Mouse (Mus musculus) layer of hippocampus, adult 8-10 months (tissue): ENCODE measurements around the gene 1500009L16Rik. TPM values are rescaled to one million over a fixed set of nuclear protein-coding genes. Genes with fewer than 3 reads are reported as not detected.

ENCODE experiments used
- DNase-seq, 2 experiments: peaks; one replicate each; pipeline ENCODE4 v3.0.0; 2022; ENCODE audit warnings: low spot score in 2 of 2
- total RNA-seq, 4 experiments: library from RNA; stranded (reverse); gene quantifications; 2 replicates each; pipeline ENCODE4 v1.2.4; 2022

The 1500009L16Rik gene
- total RNA-seq, 4 experiments from 2014 or later, result 20.7 to 28.2 (median 21.5) TPM

- peak in 1 of 2 experiments; percentile 10 for DNase-seq
Observed at GRCm38 (mm10) chr10:83758732-83759131, 36.1 kb downstream of the 1500009L16Rik start.

- no peak for DNase-seq
Observed at GRCm38 (mm10) chr10:83760535-83760934, 37.9 kb downstream of the 1500009L16Rik start.

GRCm38 (mm10) chr10:83763891-83764290 is 41.2 kb downstream of the 1500009L16Rik start:
- no peak for DNase-seq

GRCm38 (mm10) chr10:83766882-83767281 is 44.2 kb downstream of the 1500009L16Rik start:
- no peak for DNase-seq

GRCm38 (mm10) chr10:83776272-83776878 is 53.7 kb downstream of the 1500009L16Rik start:
- DNase-seq, result peak; percentile 41 to 72

GRCm38 (mm10) chr10:83777253-83777652 is 54.6 kb downstream of the 1500009L16Rik start:
- no peak for DNase-seq

GRCm38 (mm10) chr10:83781854-83782253 is 59.2 kb downstream of the 1500009L16Rik start:
- DNase-seq, result no peak

- DNase-seq, result no peak
Observed at GRCm38 (mm10) chr10:83782371-83783120, 59.9 kb downstream of the 1500009L16Rik start.

GRCm38 (mm10) chr10:83785003-83785402 is 62.3 kb downstream of the 1500009L16Rik start:
- peak in 1 of 2 experiments; percentile 33 for DNase-seq

GRCm38 (mm10) chr10:83785627-83786392 is 63.1 kb downstream of the 1500009L16Rik start:
- DNase-seq, result no peak

- DNase-seq, result no peak
Observed at GRCm38 (mm10) chr10:83795088-83795487, 72.4 kb downstream of the 1500009L16Rik start.

GRCm38 (mm10) chr10:83795500-83795899 is 72.8 kb downstream of the 1500009L16Rik start:
- no peak for DNase-seq

GRCm38 (mm10) chr10:83804021-83804420 is 81.4 kb downstream of the 1500009L16Rik start:
- DNase-seq, result no peak

GRCm38 (mm10) chr10:83805201-83805718 is 82.6 kb downstream of the 1500009L16Rik start:
- DNase-seq, result no peak

- no peak for DNase-seq
Observed at GRCm38 (mm10) chr10:83807251-83807650, 84.6 kb downstream of the 1500009L16Rik start.

Other genes with a start within 250 kb of the 1500009L16Rik start
- 1 to 10 TPM; 2.5 to 5.5 (median 4.1) TPM for gene Aldh1l2, start 188.7 kb upstream of the 1500009L16Rik start, total RNA-seq
- gene Washc4, start 179.1 kb upstream of the 1500009L16Rik start, total RNA-seq, result 10 to 100 TPM; 27.4 to 35.4 (median 31.0) TPM
- 100 to 1,000 TPM in 2 of 4 experiments, 10 to 100 TPM in 2; 80.5 to 110 (median 94.9) TPM for gene Appl2, start 74.1 kb upstream of the 1500009L16Rik start, total RNA-seq